Mouse (Mus musculus) forebrain, embryonic 10.5 days (tissue): Measurements from ENCODE around the gene Olfr1320. TPM values are rescaled to one million over a fixed set of nuclear protein-coding genes. Genes with fewer than 3 reads are reported as not detected.
"Not testable (repeated sequence)": the region's sequence is repeated elsewhere in the genome, so short reads cannot be mapped to it uniquely, and the experiment has no call there.

ENCODE experiments used
- DNase-seq: peaks from one replicate; pipeline ENCODE4 v3.0.0-alpha.2; 2017; ENCODE audit warnings: low spot score; ENCODE audit errors: extremely low spot score
- H3K27ac ChIP-seq: fragments of 300-500 bp; sonication (generic); 2 replicates; pipeline ENCODE4 v1.5.1; 2016; ENCODE audit warnings: mild to moderate bottlenecking
- H3K27me3 ChIP-seq: fragments of 300-500 bp; sonication (generic); 2 replicates; pipeline ENCODE4 v1.6.1; 2016; ENCODE audit warnings: mild to moderate bottlenecking; ENCODE audit not compliant: poor library complexity, severe bottlenecking
- H3K36me3 ChIP-seq: fragments of 300-500 bp; sonication (generic); replicated peaks from 2 replicates; pipeline ENCODE4 v1.6.1; 2016; ENCODE audit warnings: mild to moderate bottlenecking, moderate library complexity
- H3K4me1 ChIP-seq: fragments of 300-500 bp; sonication (generic); 2 replicates; pipeline ENCODE4 v1.6.1; 2016
- H3K4me3 ChIP-seq: fragments of 300-500 bp; sonication (generic); 2 replicates; pipeline ENCODE4 v1.5.1; 2016; ENCODE audit warnings: mild to moderate bottlenecking, moderate library complexity
- H3K9me3 ChIP-seq: fragments of 300-500 bp; sonication (generic); 2 replicates; pipeline ENCODE4 v1.6.1; 2016; ENCODE audit warnings: mild to moderate bottlenecking, moderate library complexity
- WGBS: fragments of 180-500 bp; shearing (Covaris S2); methylation state at CpG from one replicate; pipeline ENCODE4 v1.1.7; 2016; 5-methylcytosine and 5-hydroxymethylcytosine counted together
- polyA plus RNA-seq: library from polyadenylated mRNA; unstranded; fragments of >200 nt; fragmentation: Nextera tagmentation; extraction: Ambion mirVana; gene quantifications from 2 replicates; pipeline ENCODE4 v1.2.1, GENCODE M21; 2016

Gene Olfr1320
- not detected in 2 replicates for polyA plus RNA-seq

DNA sequence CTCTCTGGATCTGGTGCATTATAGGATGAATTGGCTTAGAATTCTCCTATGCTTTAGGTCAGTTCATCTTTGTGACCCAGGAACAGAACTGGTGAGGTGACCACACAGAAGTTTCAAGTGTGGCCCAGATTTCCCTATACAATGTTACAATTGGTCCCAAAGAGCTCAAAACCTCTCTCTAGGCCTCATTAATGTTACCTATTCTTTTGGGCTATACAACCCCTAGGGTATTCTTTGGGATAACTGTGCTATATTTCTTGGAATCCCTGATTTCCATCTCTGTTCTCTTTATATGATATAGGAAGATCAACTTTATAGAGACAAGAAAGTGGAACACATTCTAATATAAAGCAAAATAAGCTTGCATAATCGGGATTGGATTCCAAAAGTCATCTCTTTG lies at the start of gene Olfr1320:
Gene Olfr1320 (plus strand): TSS at position 301 of the 400 bp plus-strand sequence.
- 91% methylated on average over 1 of the region's 1 CpGs for WGBS
- H3K36me3 ChIP-seq, result no peaks in the 10 kb centered on the region
- H3K27ac ChIP-seq, result no peak within 1 kb of the TSS
- no peak for DNase-seq
- H3K4me3 ChIP-seq, result no peak within 1 kb of the TSS
- H3K27me3 ChIP-seq, result no peaks in the 10 kb centered on the region
- no peaks in the 10 kb centered on the region for H3K9me3 ChIP-seq
- no peaks in the 10 kb centered on the region for H3K4me1 ChIP-seq

DNA sequence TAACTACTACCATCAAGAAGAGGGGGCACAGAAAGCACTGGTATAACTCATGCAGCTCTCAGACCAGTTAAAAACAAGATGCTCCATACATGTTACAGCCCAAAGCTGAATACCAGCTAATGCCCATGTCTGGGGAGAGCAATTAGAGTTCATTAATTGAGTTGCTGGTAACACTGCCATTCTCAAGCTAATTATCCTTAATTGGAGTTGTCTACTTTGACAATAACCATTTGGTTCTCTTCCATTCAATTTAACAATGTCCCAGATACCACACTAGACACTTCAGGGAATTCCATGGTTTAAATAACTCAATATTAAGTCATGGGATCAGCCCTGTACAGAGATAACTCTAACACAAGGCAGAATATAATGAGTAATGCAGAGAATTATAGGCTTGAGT lies 44.6 kb upstream of the Olfr1320 start:
- H3K4me3 ChIP-seq, result no peak overlapping the region
- no peak overlapping the region for H3K27ac ChIP-seq
- H3K36me3 ChIP-seq, result no peaks in the 10 kb centered on the region
- no peaks in the 10 kb centered on the region for H3K9me3 ChIP-seq
- H3K27me3 ChIP-seq, result no peaks in the 10 kb centered on the region
- no peak for DNase-seq
- no peaks in the 10 kb centered on the region for H3K4me1 ChIP-seq

DNA sequence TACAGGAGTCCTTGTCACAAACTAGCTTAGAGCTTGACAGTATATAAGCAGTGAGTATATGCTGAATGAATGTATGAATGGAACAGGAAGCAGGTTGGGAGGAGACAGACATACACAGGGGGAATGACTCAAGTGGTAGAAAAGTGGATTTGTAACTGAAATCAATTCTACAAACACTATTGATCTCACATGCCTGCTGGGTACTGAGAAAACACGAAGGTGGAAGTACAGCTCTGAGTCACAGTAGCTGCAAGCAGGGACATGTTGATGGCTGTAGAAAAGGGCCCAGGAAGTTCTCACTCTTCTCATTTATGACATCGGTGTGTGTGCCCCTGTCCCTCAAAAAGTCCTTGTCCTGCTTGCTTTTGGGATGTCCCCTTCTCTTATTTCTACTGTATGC lies 40.9 kb upstream of the Olfr1320 start:
- DNase-seq, result no peak
- Histone ChIP-seq H3K4me3 (no peak overlapping the region), H3K36me3 (no peaks in the 10 kb centered on the region), H3K4me1 (no peaks in the 10 kb centered on the region), H3K27ac (no peak overlapping the region), H3K9me3 (no peaks in the 10 kb centered on the region), H3K27me3 (no peaks in the 10 kb centered on the region)
- 84% methylated on average over 2 of the region's 2 CpGs for WGBS

DNA sequence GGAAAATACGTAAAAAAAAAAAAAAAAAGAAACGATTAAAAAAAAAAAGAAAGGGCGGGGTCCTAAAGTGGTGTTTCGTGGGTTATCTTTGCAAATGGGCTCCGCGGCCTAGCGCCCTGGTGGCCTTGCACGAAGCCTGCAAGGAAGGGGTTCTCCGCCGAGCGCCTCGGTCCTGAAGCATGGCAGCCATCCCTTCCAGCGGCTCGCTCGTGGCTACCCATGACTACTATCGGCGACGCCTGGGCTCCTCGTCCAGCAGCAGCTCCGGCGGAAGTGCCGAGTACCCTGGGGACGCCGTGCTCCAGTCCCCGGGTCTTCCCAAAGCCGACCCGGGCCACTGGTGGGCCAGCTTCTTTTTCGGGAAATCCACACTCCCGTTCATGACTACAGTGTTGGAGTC lies 11.4 kb upstream of the Olfr1320 start:
- H3K4me3 ChIP-seq, H3K9me3 ChIP-seq, H3K27ac ChIP-seq, H3K4me1 ChIP-seq, DNase-seq, H3K27me3 ChIP-seq, H3K36me3 ChIP-seq: not testable (repeated sequence)
- 94% methylated on average over 28 of the region's 29 CpGs for WGBS

Other genes starting within 250 kb of the Olfr1320 start
- gene Arhgap36, start 208.4 kb upstream of the Olfr1320 start, polyA plus RNA-seq, result 0.84 and 1.3 TPM in 2 replicates
- gene Olfr1321, start 62.7 kb downstream of the Olfr1320 start, polyA plus RNA-seq, result not detected in 2 replicates
- gene Igsf1, start 125.4 kb downstream of the Olfr1320 start, polyA plus RNA-seq, result 2.3 and 2.7 TPM in 2 replicates
- gene Olfr1322, start 219.2 kb downstream of the Olfr1320 start, polyA plus RNA-seq, result not detected in 2 replicates